Mouse (Mus musculus) hindbrain, embryonic 15.5 days (tissue): Measurements from ENCODE around the gene Evx2. TPM values are rescaled to one million over a fixed set of nuclear protein-coding genes. Genes with fewer than 3 reads are reported as not detected.
A peak's percentile ranks its signal among the peaks of the same experiment; 100 is the strongest.

Experiments
- ATAC-seq: fragments of 200-750 bp; cut with Nextera tagmentation; 2 replicates; pipeline ENCODE4 v1.8.0; 2017; ENCODE audit warnings: low read depth, moderate number of reproducible peaks, moderate TSS enrichment; ENCODE audit not compliant: low FRiP score
- H3K27ac ChIP-seq: fragments of 300-500 bp; sonication (generic); replicated peaks from 2 replicates; pipeline ENCODE4 v1.5.1; 2015; ENCODE audit warnings: mild to moderate bottlenecking, inconsistent platforms
- H3K27me3 ChIP-seq: fragments of 300-500 bp; sonication (generic); 2 replicates; pipeline ENCODE4 v1.6.1; 2015; ENCODE audit warnings: control low read depth, inconsistent platforms
- H3K36me3 ChIP-seq: fragments of 300-500 bp; sonication (generic); 2 replicates; pipeline ENCODE4 v1.6.1; 2015; ENCODE audit warnings: control low read depth, inconsistent platforms
- H3K4me1 ChIP-seq: fragments of 300-500 bp; sonication (generic); replicated peaks from 2 replicates; pipeline ENCODE4 v1.6.1; 2015; ENCODE audit warnings: control low read depth, inconsistent platforms
- H3K4me2 ChIP-seq: fragments of 300-500 bp; sonication (generic); 2 replicates; pipeline ENCODE4 v1.6.1; 2015; ENCODE audit warnings: moderate library complexity, mild to moderate bottlenecking, inconsistent platforms
- H3K4me3 ChIP-seq: fragments of 300-500 bp; sonication (generic); 2 replicates; pipeline ENCODE4 v1.5.1; 2015; ENCODE audit warnings: mild to moderate bottlenecking, inconsistent platforms
- H3K9ac ChIP-seq: fragments of 300-500 bp; sonication (generic); 2 replicates; pipeline ENCODE4 v1.6.1; 2015; ENCODE audit warnings: inconsistent platforms
- H3K9me3 ChIP-seq: fragments of 300-500 bp; sonication (generic); 2 replicates; pipeline ENCODE4 v1.6.1; 2016; ENCODE audit warnings: control low read depth, inconsistent platforms
- WGBS: fragments of 180-500 bp; shearing (Covaris S2); methylation state at CpG from one replicate; pipeline ENCODE4 v1.1.7; 2015; 5-methylcytosine and 5-hydroxymethylcytosine counted together
- polyA plus RNA-seq: library from polyadenylated mRNA; unstranded; fragments of >200 nt; fragmentation: Nextera tagmentation; extraction: Ambion mirVana; gene quantifications from 2 replicates; pipeline ENCODE4 v1.2.1, GENCODE M21; 2015

Evx2 gene
- polyA plus RNA-seq, 1 experiment from 2014 or later: 0.87 TPM

DNA sequence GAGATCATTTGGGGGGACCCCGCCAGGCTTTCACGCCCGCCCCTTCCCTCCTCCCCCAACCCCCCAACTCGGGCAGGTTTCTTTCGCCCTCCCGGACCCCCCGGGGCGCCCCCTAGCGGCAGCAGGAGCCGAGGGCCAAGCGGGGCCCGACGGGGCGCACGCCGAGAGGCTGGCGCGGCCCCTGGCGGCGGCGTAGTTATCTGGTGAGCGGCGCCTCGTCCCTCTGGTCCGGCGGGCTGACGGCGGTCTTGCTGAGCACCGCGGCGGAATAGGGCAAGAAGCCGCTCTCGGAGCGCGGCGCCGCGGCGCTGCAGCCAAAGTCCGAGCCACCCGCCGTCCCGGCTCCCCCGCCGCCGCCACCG, 4.0 kb downstream of the Evx2 start:
- Histone ChIP-seq H3K27ac (0 out of 2 replicates have a peak overlapping the region, but pooled peaks have one; percentile 30), H3K27me3 (peaks cover 55% of the 10 kb centered on the region), H3K9ac (no peak overlapping the region), H3K4me3 (peak overlapping the region; percentile 36), H3K4me2 (peak overlapping the region; percentile 59), H3K36me3 (no peaks in the 10 kb centered on the region), H3K4me1 (peaks cover 11% of the 10 kb centered on the region), H3K9me3 (no peaks in the 10 kb centered on the region)
- no peak for ATAC-seq
- WGBS: 1% methylated on average over 11 of the region's 47 CpGs

DNA sequence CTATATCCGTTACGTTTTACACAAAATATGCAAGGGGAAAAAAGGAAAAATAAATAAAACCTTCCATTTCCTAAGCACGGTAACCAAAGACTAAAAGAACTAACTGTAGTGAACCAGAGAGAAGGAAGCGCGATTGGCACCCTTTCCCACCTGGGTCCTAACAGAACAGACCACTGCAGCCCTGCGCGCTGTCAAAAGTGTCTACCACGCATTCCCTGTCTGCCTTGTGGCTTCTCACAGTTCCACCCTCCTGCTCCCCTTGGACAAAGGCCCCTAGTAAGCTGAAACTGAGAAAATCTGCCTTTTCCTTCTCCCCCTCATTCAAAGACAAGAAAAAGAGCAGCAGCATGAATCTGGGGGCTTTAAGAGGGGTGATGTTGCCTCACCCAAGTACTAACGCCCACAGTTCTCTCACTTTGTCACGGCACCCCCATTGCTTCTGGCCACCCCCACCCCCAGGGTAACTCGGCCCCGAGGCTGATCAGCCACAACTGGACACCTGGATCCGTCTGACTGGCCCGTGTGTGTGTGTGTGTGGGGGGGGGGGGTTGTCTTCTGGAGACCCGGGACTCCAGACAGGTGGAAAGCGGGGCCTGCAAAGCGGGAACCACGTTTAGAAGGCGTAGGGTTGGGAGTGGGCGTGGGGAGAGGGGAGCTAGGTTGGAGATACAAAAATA, 4.5 kb downstream of the Evx2 start:
- no peak overlapping the region for H3K27ac ChIP-seq

DNA sequence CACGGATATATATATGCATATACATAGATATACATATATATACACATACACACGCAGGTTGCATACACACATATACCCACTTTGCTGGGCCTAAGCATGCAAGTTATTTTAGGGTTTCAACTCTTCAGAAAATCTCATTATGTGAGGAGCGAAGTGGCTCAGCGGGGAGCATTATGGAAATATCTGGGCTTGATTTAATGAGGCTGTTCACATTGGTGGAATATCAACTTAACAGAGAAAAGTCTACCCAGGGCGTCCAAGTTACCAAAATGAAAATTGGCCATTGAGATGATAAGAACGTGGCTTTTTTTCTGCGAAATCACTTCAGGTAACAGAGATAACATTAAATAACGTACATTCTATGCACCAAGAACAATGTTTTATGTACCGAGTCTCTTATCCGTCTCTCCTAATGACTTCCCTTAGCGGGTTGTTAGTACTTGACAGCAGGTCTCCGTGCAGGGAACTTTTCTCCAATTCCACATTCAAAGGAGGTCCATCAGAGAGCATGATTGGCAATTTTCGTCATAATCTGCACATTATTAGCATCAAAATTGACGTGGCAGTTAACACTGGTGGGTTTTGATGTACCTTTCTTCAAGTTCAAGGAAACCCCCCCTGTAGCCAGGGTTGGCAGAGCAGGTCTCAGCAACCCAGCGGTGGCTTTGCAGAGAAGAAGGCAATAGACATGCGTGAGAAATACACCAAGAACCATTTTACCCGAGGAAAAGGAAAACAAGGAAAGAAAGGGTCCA, 5.4 kb downstream of the Evx2 start:
- H3K9me3 ChIP-seq: no peaks in the 10 kb centered on the region
- no peak overlapping the region for H3K9ac ChIP-seq
- H3K4me1 ChIP-seq: peaks cover 11% of the 10 kb centered on the region
- ATAC-seq: no peak
- no peak overlapping the region for H3K4me3 ChIP-seq
- peaks cover 67% of the 10 kb centered on the region for H3K27me3 ChIP-seq
- H3K4me2 ChIP-seq: no peak overlapping the region
- WGBS: 14% methylated on average over 17 of the region's 17 CpGs
- H3K36me3 ChIP-seq: no peaks in the 10 kb centered on the region
- H3K27ac ChIP-seq: no peak overlapping the region

More for the DNA sequence above, 4.5 kb downstream of the Evx2 start:
- 6% methylated on average over 20 of the region's 20 CpGs for WGBS
- Histone ChIP-seq H3K27me3 (peaks cover 58% of the 10 kb centered on the region), H3K4me2 (peak overlapping the region; percentile 59; the same call in 1 of the 2 replicates), H3K9ac (no peak overlapping the region), H3K36me3 (no peaks in the 10 kb centered on the region), H3K4me3 (no peak overlapping the region), H3K4me1 (peaks cover 11% of the 10 kb centered on the region), H3K9me3 (no peaks in the 10 kb centered on the region)
- ATAC-seq: no peak

GRCm38 (mm10) chr2:74652996-74653340, 6.4 kb downstream of the Evx2 start:
- Histone ChIP-seq H3K4me3 (no peak overlapping the region), H3K4me1 (peaks cover 11% of the 10 kb centered on the region), H3K36me3 (no peaks in the 10 kb centered on the region), H3K27ac (no peak overlapping the region), H3K27me3 (peaks cover 76% of the 10 kb centered on the region), H3K9ac (no peak overlapping the region), H3K4me2 (no peak overlapping the region), H3K9me3 (no peaks in the 10 kb centered on the region)
- ATAC-seq: no peak
- 38% methylated on average over 2 of the region's 2 CpGs for WGBS

- no peaks in the 10 kb centered on the region for H3K9me3 ChIP-seq
- no peak overlapping the region for H3K9ac ChIP-seq
- WGBS: 19% methylated on average over 7 of the region's 7 CpGs
- H3K27ac ChIP-seq: no peak overlapping the region
- no peak overlapping the region for H3K4me3 ChIP-seq
- no peak overlapping the region for H3K4me2 ChIP-seq
- no peaks in the 10 kb centered on the region for H3K36me3 ChIP-seq
- H3K4me1 ChIP-seq: no peaks in the 10 kb centered on the region
- H3K27me3 ChIP-seq: peaks cover 88% of the 10 kb centered on the region
- no peak for ATAC-seq
Observed at GRCm38 (mm10) chr2:74647082-74647864, 12.1 kb downstream of the Evx2 start.

GRCm38 (mm10) chr2:74645631-74646030, 13.7 kb downstream of the Evx2 start:
- WGBS: 78% methylated on average over 3 of the region's 3 CpGs
- H3K27ac ChIP-seq: no peak overlapping the region
- no peak overlapping the region for H3K4me2 ChIP-seq
- H3K9me3 ChIP-seq: no peaks in the 10 kb centered on the region
- no peak overlapping the region for H3K4me3 ChIP-seq
- H3K4me1 ChIP-seq: no peaks in the 10 kb centered on the region
- no peak overlapping the region for H3K9ac ChIP-seq
- H3K36me3 ChIP-seq: no peaks in the 10 kb centered on the region
- no peak for ATAC-seq
- peaks cover 73% of the 10 kb centered on the region for H3K27me3 ChIP-seq

- Histone ChIP-seq H3K4me1 (no peaks in the 10 kb centered on the region), H3K27ac (no peak overlapping the region), H3K36me3 (no peaks in the 10 kb centered on the region), H3K4me3 (no peak overlapping the region), H3K9me3 (no peaks in the 10 kb centered on the region), H3K9ac (no peak overlapping the region), H3K27me3 (peaks cover 49% of the 10 kb centered on the region), H3K4me2 (no peak overlapping the region)
- no peak for ATAC-seq
- 56% methylated on average over 5 of the region's 5 CpGs for WGBS
Observed at GRCm38 (mm10) chr2:74642431-74642830, 16.9 kb downstream of the Evx2 start.

GRCm38 (mm10) chr2:74635412-74635811, 23.9 kb downstream of the Evx2 start:
- 73% methylated on average over 4 of the region's 4 CpGs for WGBS
- Histone ChIP-seq H3K36me3 (no peaks in the 10 kb centered on the region), H3K4me1 (no peaks in the 10 kb centered on the region), H3K27ac (no peak overlapping the region), H3K4me3 (no peak overlapping the region), H3K27me3 (peaks cover 8% of the 10 kb centered on the region; the same call in 1 of the 2 replicates), H3K9ac (no peak overlapping the region), H3K9me3 (no peaks in the 10 kb centered on the region), H3K4me2 (no peak overlapping the region)
- ATAC-seq: no peak

GRCm38 (mm10) chr2:74620368-74620767, 39.0 kb downstream of the Evx2 start:
- ATAC-seq: no peak
- H3K9ac ChIP-seq: no peak overlapping the region
- H3K4me1 ChIP-seq: 0 out of 2 replicates have a peak, but pooled peaks cover 3% of the 10 kb centered on the region
- H3K27me3 ChIP-seq: no peaks in the 10 kb centered on the region
- no peak overlapping the region for H3K4me2 ChIP-seq
- WGBS: 88% methylated on average over 10 of the region's 10 CpGs
- no peaks in the 10 kb centered on the region for H3K9me3 ChIP-seq
- no peak overlapping the region for H3K4me3 ChIP-seq
- H3K36me3 ChIP-seq: no peaks in the 10 kb centered on the region
- H3K27ac ChIP-seq: no peak overlapping the region

DNA sequence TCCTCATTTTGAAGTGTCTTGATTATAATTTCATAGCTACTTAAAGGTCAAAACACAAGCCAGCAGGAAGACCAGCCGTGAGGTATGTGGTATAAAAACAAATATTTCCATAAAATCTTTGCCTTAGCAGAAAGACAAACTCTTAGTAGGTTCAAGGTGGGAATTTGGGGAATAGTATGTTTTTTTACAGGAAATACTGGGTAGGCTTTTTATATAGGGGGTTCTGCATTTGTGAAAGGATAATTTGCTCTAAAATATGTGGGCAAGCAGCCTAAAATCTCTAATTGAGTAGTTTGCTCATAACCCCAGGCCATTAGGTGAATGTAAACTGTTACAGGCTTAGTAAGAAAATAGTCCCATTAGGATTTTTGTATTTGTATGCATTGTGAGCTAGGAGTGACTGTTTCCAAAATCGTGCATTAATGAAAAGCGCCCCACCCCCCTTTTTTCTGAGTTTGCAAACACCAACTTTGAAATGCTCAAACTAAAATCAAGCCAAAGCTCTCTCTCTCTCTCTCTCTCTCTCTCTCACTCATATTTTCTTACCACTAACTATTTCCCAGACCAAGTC, 39.6 kb downstream of the Evx2 start:
- no peak for ATAC-seq
- Histone ChIP-seq H3K4me3 (no peak overlapping the region), H3K27me3 (no peaks in the 10 kb centered on the region), H3K27ac (no peak overlapping the region), H3K36me3 (no peaks in the 10 kb centered on the region), H3K4me1 (0 out of 2 replicates have a peak, but pooled peaks cover 3% of the 10 kb centered on the region), H3K4me2 (no peak overlapping the region), H3K9me3 (no peaks in the 10 kb centered on the region), H3K9ac (no peak overlapping the region)
- WGBS: 90% methylated on average over 3 of the region's 3 CpGs

DNA sequence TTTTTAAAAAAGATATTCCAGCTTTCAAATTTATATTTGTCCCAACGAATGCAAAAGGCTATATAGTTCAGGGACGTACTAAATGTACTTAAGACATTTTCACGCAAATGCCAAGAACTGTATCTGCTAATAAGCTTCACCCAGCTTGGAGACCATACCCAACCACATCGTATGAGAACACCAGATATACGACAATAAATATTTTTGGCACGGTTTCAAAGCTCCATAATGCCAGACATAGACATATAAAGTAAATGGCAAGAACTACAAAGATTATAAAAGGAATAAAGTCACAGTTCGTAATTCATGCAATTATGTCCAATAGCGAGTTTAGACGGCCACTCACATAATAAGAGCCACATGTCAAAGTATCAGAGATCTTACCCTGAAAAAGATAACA, 41.7 kb downstream of the Evx2 start:
- no peak for ATAC-seq
- no peak overlapping the region for H3K27ac ChIP-seq

GRCm38 (mm10) chr2:74611406-74611805, 48.0 kb downstream of the Evx2 start:
- no peak for ATAC-seq

More for the DNA sequence above, 41.7 kb downstream of the Evx2 start:
- no peak overlapping the region for H3K9ac ChIP-seq
- H3K4me2 ChIP-seq: no peak overlapping the region
- no peaks in the 10 kb centered on the region for H3K9me3 ChIP-seq
- no peaks in the 10 kb centered on the region for H3K27me3 ChIP-seq
- 0 out of 2 replicates have a peak, but pooled peaks cover 3% of the 10 kb centered on the region for H3K4me1 ChIP-seq
- WGBS: 85% methylated on average over 9 of the region's 9 CpGs
- no peak overlapping the region for H3K4me3 ChIP-seq
- no peaks in the 10 kb centered on the region for H3K36me3 ChIP-seq

More at GRCm38 (mm10) chr2:74611406-74611805, 48.0 kb downstream of the Evx2 start:
- Histone ChIP-seq H3K4me3 (no peak overlapping the region), H3K9me3 (no peaks in the 10 kb centered on the region), H3K4me2 (no peak overlapping the region), H3K27me3 (no peaks in the 10 kb centered on the region), H3K4me1 (no peaks in the 10 kb centered on the region), H3K36me3 (no peaks in the 10 kb centered on the region), H3K9ac (no peak overlapping the region), H3K27ac (no peak overlapping the region)
- 82% methylated on average over 4 of the region's 4 CpGs for WGBS
